Mouse (Mus musculus): ENCODE measurements around the gene Hist2h4. TPM values are rescaled to one million over a fixed set of nuclear protein-coding genes. Genes with fewer than 3 reads are reported as not detected.
"Not testable (repeated sequence)": the region's sequence is repeated elsewhere in the genome, so short reads cannot be mapped to it uniquely, and the experiment has no call there.

Hist2h4 gene
- polyA plus RNA-seq, 1 experiment = 3.6 TPM

DNA sequence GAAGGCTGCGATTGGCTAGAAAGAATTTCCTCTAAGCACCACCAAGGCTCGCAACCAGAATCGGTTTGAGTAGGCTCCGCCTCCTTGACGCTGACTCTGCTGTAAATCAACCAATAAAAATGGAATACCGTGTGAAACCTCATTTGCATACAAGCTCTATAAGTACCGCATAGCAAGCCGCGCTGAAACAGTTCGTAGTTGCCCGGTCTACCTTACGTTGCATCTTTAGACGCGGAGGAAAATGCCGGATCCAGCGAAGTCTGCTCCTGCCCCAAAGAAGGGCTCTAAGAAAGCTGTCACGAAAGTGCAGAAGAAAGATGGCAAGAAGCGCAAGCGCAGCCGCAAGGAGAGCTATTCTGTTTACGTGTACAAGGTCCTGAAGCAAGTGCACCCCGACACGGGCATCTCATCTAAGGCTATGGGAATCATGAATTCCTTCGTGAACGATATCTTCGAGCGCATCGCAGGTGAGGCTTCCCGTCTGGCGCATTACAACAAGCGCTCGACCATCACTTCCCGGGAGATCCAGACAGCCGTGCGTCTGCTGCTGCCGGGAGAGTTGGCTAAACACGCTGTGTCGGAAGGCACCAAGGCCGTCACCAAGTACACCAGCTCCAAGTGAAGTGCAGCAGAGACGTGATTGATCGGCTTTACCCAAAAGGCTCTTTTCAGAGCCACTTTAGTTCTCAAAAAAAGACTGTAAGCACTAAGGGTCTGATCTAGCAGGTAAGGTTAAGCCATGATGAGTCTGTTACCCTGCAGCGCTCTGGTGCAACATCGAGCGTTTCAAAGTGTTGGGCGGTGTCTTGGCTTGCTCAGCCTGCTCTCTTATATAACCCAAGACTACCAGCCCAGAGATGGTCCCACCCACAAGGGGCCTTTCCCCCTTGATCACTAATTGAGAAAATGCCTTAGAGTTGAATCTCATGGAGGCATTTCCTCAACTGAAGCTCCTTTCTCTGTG, 6.7 kb upstream of the Hist2h4 start, which contains the start of gene Hist2h2bb:
Gene Hist2h2bb (plus strand): TSS at position 242 of the 964 bp plus-strand sequence.
- peak within 1 kb of the TSS; percentile 95 for H3K27ac ChIP-seq (ENCODE audit: insufficient read depth, low read length)
- peak within 1 kb of the TSS; percentile 72 for H3K4me3 ChIP-seq (ENCODE audit: insufficient read depth, low read length)
- peak; percentile 100 for TF ChIP-seq POLR2A (IDR thresholded peaks at IDR 0.05; ENCODE audit: extremely low read depth, insufficient read depth, low read length)
- no peak for TF ChIP-seq CTCF (IDR thresholded peaks at IDR 0.05; ENCODE audit: extremely low read depth, insufficient read depth, low read length)
- H3K4me1 ChIP-seq (ENCODE audit: control insufficient read depth, insufficient read depth, low read length) = peaks cover 3% of the 10 kb centered on the region; the same call in 1 of the 2 replicates

DNA sequence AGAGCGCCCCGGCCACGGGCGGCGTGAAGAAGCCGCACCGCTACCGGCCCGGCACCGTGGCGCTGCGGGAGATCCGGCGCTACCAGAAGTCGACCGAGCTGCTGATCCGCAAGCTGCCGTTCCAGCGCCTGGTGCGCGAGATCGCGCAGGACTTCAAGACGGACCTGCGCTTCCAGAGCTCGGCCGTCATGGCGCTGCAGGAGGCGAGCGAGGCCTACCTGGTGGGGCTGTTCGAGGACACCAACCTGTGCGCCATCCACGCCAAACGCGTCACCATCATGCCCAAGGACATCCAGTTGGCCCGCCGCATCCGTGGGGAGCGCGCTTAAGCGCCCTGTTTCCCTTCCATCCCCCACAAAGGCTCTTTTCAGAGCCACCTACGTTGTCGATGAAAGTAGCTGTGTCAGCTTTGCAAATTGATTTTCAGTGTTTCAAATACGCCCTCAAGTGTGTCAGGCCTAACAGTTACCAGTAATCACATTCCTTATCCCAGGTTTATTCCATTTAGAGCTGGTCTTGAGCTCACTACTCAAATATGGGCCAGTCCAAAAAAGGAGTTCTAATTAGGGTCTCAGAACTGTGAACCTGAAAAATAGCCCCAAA, 5.8 kb upstream of the Hist2h4 start:
- H3K4me3 ChIP-seq (ENCODE audit: insufficient read depth, low read length) = peak overlapping the region; percentile 72
- not testable (repeated sequence) for H3K4me1 ChIP-seq (ENCODE audit: control insufficient read depth, insufficient read depth, low read length)
- H3K27ac ChIP-seq (ENCODE audit: insufficient read depth, low read length) = peak overlapping the region; percentile 95

DNA sequence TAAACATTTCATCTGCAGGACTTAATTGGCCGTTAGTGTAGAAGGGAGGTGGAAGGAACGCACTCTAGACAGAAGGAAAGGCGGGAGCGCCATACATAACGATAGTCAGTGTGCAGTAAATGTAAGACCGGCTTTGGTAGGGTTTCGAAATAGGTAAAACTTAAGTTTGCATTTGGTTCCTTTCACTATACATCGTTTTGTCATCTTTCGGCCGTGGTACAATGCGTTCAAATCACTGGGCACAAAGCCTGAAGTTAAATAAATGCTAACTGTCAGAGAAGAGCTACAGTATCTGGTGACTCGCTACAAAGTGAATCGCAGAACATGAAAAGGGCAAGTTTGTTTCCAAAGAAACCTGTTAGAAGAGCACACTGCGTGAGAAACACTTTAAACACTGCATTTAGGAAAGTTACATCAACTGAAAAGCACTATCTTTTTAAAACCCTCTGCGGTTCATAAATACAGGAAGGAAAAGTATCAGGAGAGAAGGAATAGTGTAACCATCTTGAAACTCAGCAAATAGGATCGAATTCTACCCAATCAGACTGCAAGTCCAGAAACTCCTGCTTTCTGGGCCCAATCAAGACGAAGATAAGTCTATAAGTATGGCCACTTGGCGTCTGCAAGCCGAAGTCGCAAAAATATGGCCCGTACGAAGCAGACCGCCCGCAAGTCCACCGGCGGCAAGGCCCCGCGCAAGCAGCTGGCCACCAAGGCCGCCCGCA, 5.1 kb upstream of the Hist2h4 start, which contains the start of gene Hist2h3b:
Gene Hist2h3b (plus strand): TSS at position 604 of the 725 bp plus-strand sequence.
- TF ChIP-seq POLR2A (IDR thresholded peaks at IDR 0.05; ENCODE audit: extremely low read depth, insufficient read depth, low read length) (peak; percentile 97), CTCF (IDR thresholded peaks at IDR 0.05; ENCODE audit: extremely low read depth, insufficient read depth, low read length) (no peak)
- Histone ChIP-seq H3K4me3 (ENCODE audit: insufficient read depth, low read length) (peak within 1 kb of the TSS; percentile 72), H3K27ac (ENCODE audit: insufficient read depth, low read length) (peak within 1 kb of the TSS; percentile 95), H3K4me1 (ENCODE audit: control insufficient read depth, insufficient read depth, low read length) (peaks cover 3% of the 10 kb centered on the region; the same call in 1 of the 2 replicates)

GRCm38 (mm10) chr3:96267541-96267940, 4.4 kb upstream of the Hist2h4 start:
- Histone ChIP-seq H3K4me3 (ENCODE audit: insufficient read depth, low read length) (no peak overlapping the region; the same call in 1 of the 2 replicates), H3K4me1 (ENCODE audit: control insufficient read depth, insufficient read depth, low read length) (peaks cover 3% of the 10 kb centered on the region; the same call in 1 of the 2 replicates), H3K27ac (ENCODE audit: insufficient read depth, low read length) (no peak overlapping the region)
- TF ChIP-seq POLR2A (IDR thresholded peaks at IDR 0.05; ENCODE audit: extremely low read depth, insufficient read depth, low read length) (no peak), CTCF (IDR thresholded peaks at IDR 0.05; ENCODE audit: extremely low read depth, insufficient read depth, low read length) (no peak)

DNA sequence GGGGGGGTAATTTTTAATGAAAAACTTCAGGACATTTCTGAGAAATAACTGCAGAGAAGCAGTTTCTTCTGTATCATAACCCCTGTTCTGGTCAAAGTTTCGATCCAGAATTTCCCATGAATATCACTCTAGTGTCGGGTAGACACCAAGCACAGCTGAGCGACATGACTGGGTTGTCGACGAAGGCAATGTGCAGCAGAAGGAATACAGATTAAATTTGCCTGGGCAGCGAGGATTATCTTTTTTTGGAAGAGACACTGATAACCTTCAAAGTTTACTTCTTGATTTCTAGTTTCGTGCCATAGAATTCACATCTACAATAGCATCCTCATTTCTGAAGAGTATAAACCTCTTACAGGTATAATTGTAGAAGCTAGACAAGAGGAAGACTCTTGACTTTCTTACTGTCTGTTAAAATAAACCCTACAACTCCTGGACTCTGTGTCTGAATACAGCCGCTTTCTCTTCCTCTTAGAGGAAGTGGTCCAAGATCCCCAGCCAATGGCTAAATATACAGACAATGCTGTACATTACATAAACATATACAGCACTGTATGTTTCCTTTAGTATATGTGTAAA, 3.1 kb upstream of the Hist2h4 start:
- H3K4me1 ChIP-seq (ENCODE audit: control insufficient read depth, insufficient read depth, low read length) = peaks cover 3% of the 10 kb centered on the region; the same call in 1 of the 2 replicates

GRCm38 (mm10) chr3:96264404-96264949, 1.4 kb upstream of the Hist2h4 start:
- peak overlapping the region; percentile 85 for H3K27ac ChIP-seq (ENCODE audit: insufficient read depth, low read length)
- no peak for TF ChIP-seq CTCF (IDR thresholded peaks at IDR 0.05; ENCODE audit: extremely low read depth, insufficient read depth, low read length)
- no peak for TF ChIP-seq POLR2A (IDR thresholded peaks at IDR 0.05; ENCODE audit: extremely low read depth, insufficient read depth, low read length)
- H3K4me1 ChIP-seq (ENCODE audit: control insufficient read depth, insufficient read depth, low read length) = peaks cover 3% of the 10 kb centered on the region; the same call in 1 of the 2 replicates
- no peak overlapping the region for H3K4me3 ChIP-seq (ENCODE audit: insufficient read depth, low read length)

More for the DNA sequence above, 3.1 kb upstream of the Hist2h4 start:
- H3K4me3 ChIP-seq (ENCODE audit: insufficient read depth, low read length) = no peak overlapping the region
- no peak overlapping the region for H3K27ac ChIP-seq (ENCODE audit: insufficient read depth, low read length)
- TF ChIP-seq CTCF (IDR thresholded peaks at IDR 0.05; ENCODE audit: extremely low read depth, insufficient read depth, low read length) = no peak
- no peak for TF ChIP-seq POLR2A (IDR thresholded peaks at IDR 0.05; ENCODE audit: extremely low read depth, insufficient read depth, low read length)

- H3K4me3 ChIP-seq (ENCODE audit: insufficient read depth, low read length) = peak overlapping the region; percentile 59
- TF ChIP-seq CTCF (IDR thresholded peaks at IDR 0.05; ENCODE audit: extremely low read depth, insufficient read depth, low read length) = no peak
- TF ChIP-seq POLR2A (IDR thresholded peaks at IDR 0.05; ENCODE audit: extremely low read depth, insufficient read depth, low read length) = no peak
- H3K27ac ChIP-seq (ENCODE audit: insufficient read depth, low read length) = peak overlapping the region; percentile 85
- peaks cover 3% of the 10 kb centered on the region; the same call in 1 of the 2 replicates for H3K4me1 ChIP-seq (ENCODE audit: control insufficient read depth, insufficient read depth, low read length)
Observed at GRCm38 (mm10) chr3:96263558-96264403, 670 bp upstream of the Hist2h4 start.
